Mouse (Mus musculus): ENCODE results near the gene I0C0044D17Rik.
A peak's percentile ranks its signal among the peaks of the same experiment; 100 is the strongest.

Gene I0C0044D17Rik

DNA sequence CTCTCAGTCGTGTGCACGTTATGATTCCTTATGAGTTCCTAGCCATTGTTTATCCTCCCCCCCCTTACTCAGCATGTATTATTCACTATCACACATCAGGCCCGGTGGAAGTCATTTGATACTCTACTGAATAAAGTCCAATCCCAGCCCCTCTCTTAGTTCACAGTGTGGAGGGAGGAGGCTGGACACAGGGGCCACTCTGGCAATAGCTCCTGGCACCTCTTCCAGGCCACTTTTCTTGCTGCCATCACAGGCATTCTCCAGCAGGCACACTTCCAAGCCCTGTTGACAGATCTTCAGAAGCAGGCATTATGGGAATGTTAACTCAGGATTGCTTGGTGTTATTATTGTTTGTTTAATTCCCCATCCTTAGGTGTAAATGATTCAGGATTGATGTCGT lies 11.1 kb upstream of the I0C0044D17Rik start:
- DNase-seq (ENCODE audit: extremely low read depth, low read depth, low spot score): no peak

- DNase-seq (ENCODE audit: extremely low read depth, low read depth, low spot score): peak; percentile 67
These were observed 8.1 kb upstream of the I0C0044D17Rik start for GRCm38 (mm10) chr4:98831726-98832125.

GRCm38 (mm10) chr4:98826701-98827100 lies 3.1 kb upstream of the I0C0044D17Rik start:
- DNase-seq (ENCODE audit: extremely low read depth, low read depth, low spot score): no peak

GRCm38 (mm10) chr4:98823047-98823446 lies 593 bp downstream of the I0C0044D17Rik start:
- DNase-seq (ENCODE audit: extremely low read depth, low read depth, low spot score): no peak

DNA sequence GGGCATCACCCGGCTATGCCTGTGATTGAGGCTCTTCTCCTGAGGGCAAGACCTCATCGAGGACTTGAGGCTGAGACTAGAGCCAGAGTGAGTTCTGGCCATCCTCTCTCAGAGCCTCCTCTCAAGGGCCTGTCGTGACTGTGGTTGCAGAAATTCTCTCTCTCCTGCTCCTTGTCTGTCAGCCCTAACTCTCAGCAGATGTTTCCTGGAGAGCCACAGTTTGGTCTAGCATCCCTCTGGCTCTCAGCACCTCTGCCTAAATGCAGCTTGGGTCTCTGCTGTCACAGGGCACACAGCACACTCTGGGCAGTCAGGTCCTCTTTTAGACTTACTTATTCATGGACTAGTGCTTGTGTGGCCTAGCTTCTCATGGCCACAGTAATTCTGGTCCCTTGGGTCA lies 1.2 kb downstream of the I0C0044D17Rik start:
- no peak for DNase-seq (ENCODE audit: extremely low read depth, low read depth, low spot score)

DNA sequence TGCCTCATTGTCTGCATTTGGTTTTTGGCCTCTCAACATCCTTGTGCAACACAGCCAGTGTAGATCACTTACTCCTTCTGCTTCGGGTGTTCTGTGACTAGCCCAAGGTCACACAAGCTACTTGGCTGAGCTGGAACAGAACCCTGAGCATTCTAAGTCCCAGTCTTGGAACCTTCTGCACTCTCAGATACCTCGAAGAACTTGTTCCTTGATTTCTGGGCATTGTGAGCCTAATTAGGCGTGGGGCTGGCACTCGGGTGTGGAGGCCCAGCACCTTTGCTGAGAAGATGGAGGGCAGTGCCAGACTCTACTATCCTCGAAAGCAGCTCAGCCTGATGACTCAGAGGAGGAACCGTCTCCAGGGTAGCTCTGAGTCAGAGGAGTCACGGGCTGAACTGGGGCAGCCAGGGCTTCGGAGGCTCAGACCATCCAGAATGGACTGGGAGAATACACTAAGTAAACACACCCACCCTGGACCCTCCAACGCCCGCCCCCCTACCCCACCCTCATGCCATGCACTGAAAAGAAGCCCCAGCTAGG lies 4.4 kb downstream of the I0C0044D17Rik start:
- peak; percentile 82 for DNase-seq (ENCODE audit: extremely low read depth, low read depth, low spot score)

- no peak for DNase-seq (ENCODE audit: extremely low read depth, low read depth, low spot score)
These were observed 6.3 kb downstream of the I0C0044D17Rik start, which contains the start of gene Kank4 for GRCm38 (mm10) chr4:98817184-98817911. TSS of gene Kank4 (minus strand) at chr4:98817537.

DNA sequence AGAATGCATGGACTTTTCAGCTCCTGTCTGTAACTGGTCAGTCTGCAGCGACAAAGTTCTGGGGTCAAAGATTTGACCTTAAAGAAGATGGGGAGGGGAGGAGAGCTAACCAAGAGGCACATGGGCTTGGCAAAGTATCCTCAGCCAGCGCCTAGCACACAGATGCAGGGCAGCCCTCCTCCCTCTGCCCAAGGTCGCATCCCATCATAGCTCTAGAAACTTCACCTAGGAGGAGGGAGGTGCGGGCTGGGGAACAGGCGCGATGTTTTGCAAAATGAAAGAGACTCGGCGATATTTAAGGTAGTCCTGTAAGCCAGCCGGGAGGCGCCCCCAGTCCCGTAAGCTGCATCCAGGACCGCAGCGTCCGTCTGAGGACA lies 6.8 kb downstream of the I0C0044D17Rik start:
- no peak for DNase-seq (ENCODE audit: extremely low read depth, low read depth, low spot score)

- DNase-seq (ENCODE audit: extremely low read depth, low read depth, low spot score): no peak
These were observed 17.3 kb downstream of the I0C0044D17Rik start for GRCm38 (mm10) chr4:98806306-98806705.

GRCm38 (mm10) chr4:98805291-98806048 lies 18.2 kb downstream of the I0C0044D17Rik start:
- DNase-seq (ENCODE audit: extremely low read depth, low read depth, low spot score): no peak

DNA sequence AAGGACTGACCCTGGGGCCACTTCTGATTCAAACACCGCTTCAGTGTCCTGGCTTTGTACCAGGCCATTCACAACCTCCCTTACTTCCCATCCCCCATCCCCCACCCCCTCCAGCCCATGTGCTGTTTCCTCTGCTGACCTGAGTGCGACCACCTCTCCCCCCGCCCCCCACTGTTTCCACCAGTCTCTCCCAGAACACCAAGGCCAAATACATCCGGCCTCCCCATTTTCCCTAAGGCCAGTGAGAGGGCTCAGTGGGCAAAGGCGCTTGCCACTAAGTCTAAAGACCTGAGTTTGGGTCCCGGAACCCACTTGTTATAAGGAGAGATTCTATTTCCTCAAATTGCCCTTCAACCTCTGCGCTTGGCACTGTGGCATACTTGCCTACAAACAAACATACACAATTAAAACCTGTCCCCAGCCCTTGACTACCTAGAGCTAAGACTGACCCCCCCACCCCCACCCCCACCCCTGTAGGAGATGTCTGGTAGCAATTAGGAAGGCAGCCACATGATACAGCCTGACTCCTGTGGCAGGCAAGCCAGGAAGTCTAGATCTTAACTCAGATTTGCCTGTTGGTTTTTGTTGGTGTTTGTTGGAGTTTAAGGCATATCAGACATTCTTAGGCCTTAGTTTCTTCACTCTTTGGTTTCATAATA lies 19.0 kb downstream of the I0C0044D17Rik start:
- DNase-seq (ENCODE audit: extremely low read depth, low read depth, low spot score): no peak

GRCm38 (mm10) chr4:98801775-98802174 lies 21.9 kb downstream of the I0C0044D17Rik start:
- peak; percentile 70 for DNase-seq (ENCODE audit: extremely low read depth, low read depth, low spot score)

GRCm38 (mm10) chr4:98800824-98801223 lies 22.8 kb downstream of the I0C0044D17Rik start:
- peak; percentile 68 for DNase-seq (ENCODE audit: extremely low read depth, low read depth, low spot score)

- peak; percentile 93 for DNase-seq (ENCODE audit: extremely low read depth, low read depth, low spot score)
These were observed 26.9 kb downstream of the I0C0044D17Rik start for GRCm38 (mm10) chr4:98796591-98797341.

GRCm38 (mm10) chr4:98795241-98795640 lies 28.4 kb downstream of the I0C0044D17Rik start:
- peak; percentile 84 for DNase-seq (ENCODE audit: extremely low read depth, low read depth, low spot score)

GRCm38 (mm10) chr4:98793486-98793885 lies 30.2 kb downstream of the I0C0044D17Rik start:
- DNase-seq (ENCODE audit: extremely low read depth, low read depth, low spot score): no peak

DNA sequence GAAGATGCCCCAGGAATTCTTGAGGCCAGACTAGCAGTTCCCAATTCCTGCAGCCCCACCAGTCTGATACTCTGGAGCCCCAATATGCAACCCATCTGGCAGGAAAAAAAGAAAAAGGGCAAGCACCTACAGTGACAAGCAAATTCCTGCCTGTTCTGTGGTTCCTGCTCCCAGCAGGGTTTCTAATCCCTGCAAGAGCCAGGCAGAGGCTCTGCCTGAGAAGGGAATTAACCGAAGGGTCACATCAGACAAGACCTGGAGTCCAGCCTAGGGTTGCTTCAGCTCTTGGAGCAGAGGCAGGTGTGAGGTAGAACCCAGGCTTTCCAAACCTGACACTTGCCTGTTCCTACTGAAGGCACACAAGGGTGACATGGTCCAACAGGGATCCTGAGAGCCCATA lies 32.9 kb downstream of the I0C0044D17Rik start:
- peak; percentile 72 for DNase-seq (ENCODE audit: extremely low read depth, low read depth, low spot score)

- DNase-seq (ENCODE audit: extremely low read depth, low read depth, low spot score): no peak
These were observed 33.8 kb downstream of the I0C0044D17Rik start for GRCm38 (mm10) chr4:98789861-98790311.

DNA sequence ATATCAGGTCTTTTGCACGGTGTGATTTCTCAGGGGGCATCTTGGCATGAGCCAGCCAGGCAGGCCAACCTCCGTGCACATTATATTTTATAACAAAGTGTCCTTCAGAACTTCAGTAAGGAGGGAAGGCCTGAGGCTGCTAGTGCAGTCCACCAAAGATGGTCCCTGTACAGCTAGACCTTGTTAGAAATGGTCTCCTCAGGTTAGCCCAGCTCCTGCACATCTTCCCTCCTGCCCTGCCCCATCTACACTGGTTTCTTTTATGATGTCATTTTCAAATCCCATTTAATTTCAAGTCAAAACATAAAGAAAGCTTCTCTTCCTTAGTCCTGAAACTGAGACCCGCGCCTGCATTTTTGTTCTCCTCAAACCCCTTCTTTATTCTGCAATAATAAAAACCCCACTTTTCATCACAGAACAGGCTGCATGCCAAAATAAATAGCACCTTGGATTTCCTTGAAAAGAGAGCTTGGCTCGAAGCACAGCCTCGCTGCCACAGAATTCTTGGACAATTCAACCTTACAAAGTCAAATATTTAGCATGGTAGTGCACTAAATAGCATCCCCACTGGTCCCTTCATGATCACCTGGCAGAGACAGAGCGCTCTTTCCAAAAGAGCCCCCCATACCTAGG lies 34.4 kb downstream of the I0C0044D17Rik start:
- no peak for DNase-seq (ENCODE audit: extremely low read depth, low read depth, low spot score)

DNA sequence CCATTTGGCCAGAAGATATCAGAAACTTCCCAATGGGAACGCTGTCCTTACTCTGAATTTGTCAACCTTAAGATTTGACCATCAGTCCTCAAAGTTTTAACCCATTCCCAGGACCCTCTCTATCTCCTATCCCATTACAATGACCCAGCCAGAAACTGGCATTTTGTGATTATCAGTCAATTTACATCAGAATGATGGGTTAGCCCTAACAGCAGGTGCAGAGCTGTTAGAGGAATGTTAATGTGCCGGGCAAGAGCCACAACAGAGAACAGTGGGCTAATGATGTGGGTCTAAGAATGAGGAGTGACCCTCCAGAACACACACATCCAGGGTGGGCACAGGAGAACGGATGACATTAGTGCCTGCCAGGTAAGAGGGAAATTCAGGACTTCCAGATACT lies 37.4 kb downstream of the I0C0044D17Rik start:
- DNase-seq (ENCODE audit: extremely low read depth, low read depth, low spot score): no peak

Data from fat pad, adult 2 months (tissue).